Mouse (Mus musculus) erythroblast, adult 5-6 weeks (primary cell): ENCODE data around the gene Arhgef38. TPM values are rescaled to one million over a fixed set of nuclear protein-coding genes. Genes with fewer than 3 reads are reported as not detected.

Source experiments
- ATAC-seq: replicated peaks from 2 replicates; pipeline ENCODE4 v1.8.0; 2016; ENCODE audit warnings: moderate number of reproducible peaks, mild to moderate bottlenecking, moderate TSS enrichment, inconsistent platforms; ENCODE audit not compliant: poor library complexity, low FRiP score, severe bottlenecking
- total RNA-seq, 2 experiments: library from RNA; stranded (forward) in 1 of 2; stranded (reverse) in 1 of 2; fragments of 150-400 nt in 1 of 2; fragments of 200-764, 138-1000 nt in 1 of 2; gene quantifications; 2 replicates each; pipeline versions ENCODE4 v1.2.3 to v1.2.4; 2015 to 2017; ENCODE audit warnings: low replicate concordance in 2 of 2

The Arhgef38 gene
- total RNA-seq, 2 experiments from 2014 or later: not detected

DNA sequence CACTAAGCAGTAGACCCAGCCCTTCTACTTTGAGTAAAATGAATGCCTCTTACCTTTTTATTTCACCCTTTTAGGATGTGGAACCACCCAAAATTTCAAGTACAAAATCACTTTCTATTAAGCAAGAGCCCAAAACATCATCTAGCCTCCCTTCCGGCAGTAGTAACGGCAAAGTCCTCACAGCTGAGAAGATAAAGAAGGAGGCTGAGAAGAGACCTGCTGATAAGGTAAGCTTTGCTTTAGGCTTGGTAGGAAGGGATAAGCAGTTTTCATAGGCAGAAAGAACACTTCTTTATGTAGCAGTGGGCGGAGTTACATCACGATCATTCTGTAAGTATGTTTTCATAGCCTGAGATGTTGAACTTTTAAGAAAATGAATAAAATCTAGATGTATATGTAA, 136.4 kb downstream of the Arhgef38 start:
- 0 out of 2 replicates have a peak, but pooled peaks have one; percentile 66 for ATAC-seq

DNA sequence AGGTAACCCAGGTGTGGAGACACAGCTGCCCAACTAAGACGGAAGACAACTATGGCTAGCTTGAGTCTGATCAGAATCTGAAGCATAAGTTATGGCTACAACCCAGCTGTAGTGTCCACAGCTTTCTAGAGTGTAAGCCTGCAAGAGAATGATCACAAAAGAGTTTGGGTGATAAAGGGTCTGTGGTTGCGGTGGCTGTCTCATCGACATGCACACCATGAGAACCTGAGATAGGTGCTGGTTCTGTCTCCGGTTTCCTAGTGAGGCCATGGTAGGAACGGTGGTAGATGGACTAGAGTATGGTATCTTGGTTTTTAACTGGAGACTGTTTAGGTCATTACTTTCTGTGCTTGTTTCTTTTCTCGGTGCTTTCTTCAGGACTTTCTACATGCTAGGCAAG, 136.8 kb downstream of the Arhgef38 start:
- 0 out of 2 replicates have a peak, but pooled peaks have one; percentile 32 for ATAC-seq

DNA sequence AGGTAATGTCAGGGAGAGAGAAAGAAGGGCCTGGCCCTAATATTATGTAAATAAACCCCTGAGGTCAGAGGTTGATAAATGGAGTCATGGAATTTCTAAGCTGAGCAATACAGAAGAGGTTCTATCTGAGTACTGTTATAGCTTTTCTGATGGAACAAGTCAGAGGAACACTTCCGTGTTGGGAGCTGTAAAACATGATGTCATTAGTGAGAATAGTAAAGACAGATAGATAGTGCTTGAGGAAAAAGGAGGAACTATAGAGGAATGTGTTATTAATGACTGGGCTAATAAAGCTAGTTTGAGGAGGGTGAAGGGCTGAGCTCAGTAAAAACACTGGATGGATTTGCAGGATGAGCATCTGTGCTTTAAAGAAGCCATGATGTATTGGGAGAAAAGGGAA, 140.4 kb downstream of the Arhgef38 start:
- ATAC-seq: no peak

DNA sequence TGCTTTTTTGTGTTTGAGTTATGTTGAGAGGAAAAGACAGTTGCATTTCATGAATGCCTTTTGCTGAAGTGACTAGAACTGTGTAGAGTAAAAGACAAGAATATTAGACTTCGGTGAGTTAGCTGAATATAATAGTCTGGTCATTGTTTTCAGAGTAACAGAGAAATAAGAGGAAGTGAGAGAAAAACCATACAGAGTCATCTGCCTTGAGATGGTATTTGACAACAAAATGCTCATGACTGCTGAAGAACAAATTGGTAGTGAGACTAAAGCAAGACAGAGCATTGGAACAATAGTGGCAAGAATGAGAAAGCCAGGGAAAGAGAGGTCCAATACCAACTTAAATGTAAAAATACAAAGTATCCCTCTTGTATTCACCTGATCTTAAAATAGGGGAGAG, 141.8 kb downstream of the Arhgef38 start:
- no peak for ATAC-seq

DNA sequence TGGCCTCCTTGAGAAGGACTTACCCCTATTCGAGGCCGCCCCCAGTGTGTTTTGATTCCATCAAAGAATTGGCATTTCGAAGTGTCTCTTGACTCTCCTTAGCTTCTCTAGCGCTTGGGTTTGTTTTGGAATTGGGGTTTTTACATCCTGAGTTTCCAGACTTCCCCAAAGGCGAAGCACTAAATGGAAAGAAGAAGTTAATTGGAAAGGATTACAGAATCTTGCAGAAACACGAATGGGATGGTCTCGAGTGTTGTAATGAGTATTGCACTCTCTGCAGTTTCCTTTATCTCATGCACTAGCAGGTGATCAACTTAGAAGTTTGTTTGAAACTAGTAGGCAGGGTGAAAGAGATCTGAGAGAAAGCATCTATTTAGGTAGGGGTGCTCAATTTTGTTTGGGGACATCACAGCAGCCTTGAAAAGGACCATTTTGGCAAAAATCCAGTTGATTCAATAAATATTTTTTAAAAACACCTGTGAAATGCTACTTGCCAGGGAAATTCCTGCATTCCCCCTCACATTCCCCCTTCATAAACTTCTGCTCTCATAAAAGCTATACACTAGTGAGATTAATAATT, 142.4 kb downstream of the Arhgef38 start:
- ATAC-seq: no peak

DNA sequence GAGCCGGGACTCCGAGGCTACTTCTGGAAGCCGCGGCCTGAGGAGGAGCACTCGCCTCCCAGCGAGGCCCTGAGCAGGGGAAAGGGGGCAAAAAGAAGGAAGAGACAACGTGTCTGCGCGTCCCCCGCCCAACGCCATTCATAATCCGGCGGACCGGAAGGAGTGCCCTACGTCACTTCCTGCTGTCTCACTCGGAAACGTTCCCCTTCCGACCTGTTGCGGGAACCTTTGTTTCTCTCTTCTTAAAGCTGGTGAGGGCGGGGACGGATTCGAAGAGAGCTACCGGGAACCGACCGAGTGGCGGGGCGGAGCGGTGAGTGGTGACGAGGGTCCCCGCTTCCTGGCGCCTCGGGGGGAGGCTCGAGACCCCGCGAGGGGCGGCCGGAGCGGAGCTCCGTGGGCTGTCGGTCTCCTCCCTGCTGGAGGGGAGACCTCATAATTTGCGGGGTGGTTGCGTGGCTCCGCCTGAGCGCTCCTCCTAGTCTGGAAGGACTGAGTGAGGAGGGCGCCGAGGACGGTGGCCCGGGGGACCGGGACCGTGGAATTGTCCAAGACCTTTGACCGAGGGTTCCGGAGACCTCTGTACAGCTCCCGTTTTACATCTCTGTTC, 143.0 kb downstream of the Arhgef38 start, which contains the start of the genes Ints12 and Gstcd:
Gene Ints12 (plus strand): TSS at position 177 of the 610 bp plus-strand sequence.
Gene Gstcd (minus strand): TSS at position 370 of the 610 bp plus-strand sequence.
- peak; percentile 96 for ATAC-seq

DNA sequence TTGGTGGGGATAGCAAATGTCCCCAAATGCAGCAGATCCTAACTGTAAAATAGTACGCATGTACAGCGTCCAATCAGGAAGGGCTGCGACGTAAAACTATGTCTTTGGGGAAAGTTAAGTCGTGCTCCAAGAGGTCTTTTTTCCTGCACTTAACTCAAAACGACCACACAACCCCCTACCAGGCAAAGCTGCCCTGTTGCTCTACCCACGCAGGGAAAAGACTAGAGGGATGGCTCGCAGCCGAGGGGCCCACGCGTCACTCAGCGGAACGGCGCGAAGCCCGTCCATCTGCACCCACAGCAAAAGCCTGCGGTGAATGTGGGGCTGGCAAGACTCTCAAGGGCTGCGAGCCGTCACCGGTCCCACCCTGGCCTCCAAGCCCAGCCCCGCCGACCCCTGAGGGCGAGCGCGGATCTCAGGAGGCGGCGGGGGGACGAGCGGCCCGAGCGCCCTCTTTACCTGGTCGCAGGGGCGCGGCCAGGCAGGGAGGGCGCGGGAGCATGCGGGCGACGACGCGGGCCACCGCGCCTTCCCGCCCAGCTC, 143.6 kb downstream of the Arhgef38 start:
- peak; percentile 58 for ATAC-seq

DNA sequence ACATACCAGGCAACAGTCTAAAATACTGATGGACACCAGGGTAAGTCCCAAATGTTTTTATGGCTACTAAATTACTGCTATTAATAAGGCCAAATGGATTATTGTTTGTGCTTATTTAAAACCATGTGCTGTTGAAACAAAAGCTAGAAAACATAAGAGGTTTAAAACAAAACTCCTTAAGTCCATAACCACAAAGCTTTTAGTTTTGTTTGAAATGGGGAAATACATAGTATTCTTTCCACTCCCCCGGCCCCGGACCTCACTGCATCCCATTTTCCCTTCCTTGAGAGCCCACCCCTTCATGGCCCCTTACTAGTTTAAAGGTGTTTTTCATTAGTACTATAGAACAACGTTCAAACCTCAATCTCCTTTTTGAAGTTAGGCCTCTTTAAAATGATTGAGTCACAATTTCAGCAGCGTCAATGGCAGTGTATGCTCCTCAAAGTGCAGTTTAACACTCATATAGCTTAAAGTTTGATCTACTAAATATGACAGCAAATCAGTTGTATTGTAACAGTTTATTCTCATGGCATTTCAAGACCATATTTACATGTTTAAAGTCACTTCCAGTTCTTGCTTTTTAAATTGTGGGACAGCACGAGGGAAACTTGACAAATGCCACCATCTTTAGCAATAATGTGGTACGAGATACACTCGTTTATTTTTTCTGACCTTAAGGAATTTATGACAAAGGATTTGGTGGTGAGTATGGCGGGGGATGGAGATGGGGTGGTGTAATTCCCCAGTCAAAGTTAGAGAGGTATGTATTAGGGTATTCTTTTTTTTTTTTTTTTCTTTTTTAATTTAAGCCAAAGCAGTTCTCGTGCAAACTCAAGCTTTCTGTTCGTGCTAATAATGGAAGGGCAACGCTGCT, 144.3 kb downstream of the Arhgef38 start:
- ATAC-seq: no peak

DNA sequence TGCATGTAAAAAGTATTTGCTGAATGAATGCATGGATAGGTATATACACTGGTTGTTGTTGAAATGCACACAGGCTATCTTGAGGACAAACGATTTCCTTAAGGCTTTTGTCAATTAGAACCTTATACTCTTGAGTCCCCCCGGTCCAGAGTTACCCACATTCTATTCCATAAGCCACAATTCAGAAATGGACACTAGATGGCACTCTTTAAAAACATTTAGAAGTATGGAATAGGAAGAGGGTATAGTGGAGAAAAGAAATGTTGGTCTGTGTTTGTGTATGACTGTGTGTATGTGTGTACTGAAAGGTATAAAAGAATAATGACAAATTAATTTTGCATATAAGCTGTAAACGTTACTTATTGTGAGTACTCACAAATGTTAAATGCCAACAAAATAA, 148.9 kb downstream of the Arhgef38 start:
- ATAC-seq: peak; percentile 74; the same call in 1 of the 2 replicates

DNA sequence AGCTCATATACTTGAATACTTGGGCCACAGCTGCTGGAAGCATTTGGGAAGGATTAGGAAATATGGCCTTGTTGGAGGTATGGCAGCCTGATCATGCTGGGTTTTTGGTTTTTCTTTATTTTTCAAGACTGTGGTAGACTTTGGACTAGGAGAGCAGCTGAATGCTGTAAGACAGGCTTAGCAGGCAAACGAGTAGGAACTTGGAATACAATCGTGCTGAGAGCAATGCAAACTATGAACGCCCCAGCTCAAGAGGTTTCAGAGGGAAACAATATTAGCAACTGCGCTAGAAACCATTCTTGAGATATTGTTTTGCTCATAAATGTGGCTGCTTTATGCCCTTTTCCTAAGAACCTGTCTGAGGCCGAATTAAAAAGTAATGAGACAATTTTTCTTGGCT, 152.0 kb downstream of the Arhgef38 start:
- ATAC-seq: no peak

DNA sequence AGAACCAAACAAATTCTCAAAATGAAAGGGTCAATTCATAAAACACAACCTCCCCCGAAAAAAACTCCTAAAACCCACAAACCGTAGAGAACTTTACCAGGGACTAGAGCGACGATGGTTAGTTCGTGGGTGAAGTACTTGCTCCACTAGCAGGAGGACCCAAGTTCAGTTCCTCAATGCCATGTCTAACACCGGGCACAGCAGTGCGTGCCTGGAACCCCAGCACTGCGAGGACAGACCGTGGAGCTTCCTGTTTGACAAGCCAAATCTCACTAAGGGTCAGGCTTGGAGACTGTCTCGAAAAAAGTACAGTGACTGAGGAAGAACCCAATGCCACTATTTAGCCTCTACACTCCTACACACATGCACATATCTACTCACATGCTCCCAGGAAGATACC, 159.2 kb downstream of the Arhgef38 start:
- no peak for ATAC-seq

Other genes with a start within 250 kb of the Arhgef38 start
- 10.4 and 10.9 TPM in 2 replicates for gene Ints12, start 143.1 kb downstream of the Arhgef38 start, total RNA-seq (2015; ENCODE audit: low replicate concordance)
- gene Ints12, start 143.1 kb downstream of the Arhgef38 start, total RNA-seq (2017; ENCODE audit: low replicate concordance): 11.6 and 18.1 TPM in 2 replicates
- 3.7 and 4.8 TPM in 2 replicates for gene Gstcd, start 142.9 kb downstream of the Arhgef38 start, total RNA-seq (2015; ENCODE audit: low replicate concordance)
- 5.3 and 7.7 TPM in 2 replicates for gene Gstcd, start 142.9 kb downstream of the Arhgef38 start, total RNA-seq (2017; ENCODE audit: low replicate concordance)
- 14.4 and 16.1 TPM in 2 replicates for gene Ppa2, start 75.2 kb upstream of the Arhgef38 start, total RNA-seq (2015; ENCODE audit: low replicate concordance)
- 10.6 and 24.6 TPM in 2 replicates for gene Ppa2, start 75.2 kb upstream of the Arhgef38 start, total RNA-seq (2017; ENCODE audit: low replicate concordance)